ENCODE assay signal across 8 mouse cellular contexts in the genomic region with DNA sequence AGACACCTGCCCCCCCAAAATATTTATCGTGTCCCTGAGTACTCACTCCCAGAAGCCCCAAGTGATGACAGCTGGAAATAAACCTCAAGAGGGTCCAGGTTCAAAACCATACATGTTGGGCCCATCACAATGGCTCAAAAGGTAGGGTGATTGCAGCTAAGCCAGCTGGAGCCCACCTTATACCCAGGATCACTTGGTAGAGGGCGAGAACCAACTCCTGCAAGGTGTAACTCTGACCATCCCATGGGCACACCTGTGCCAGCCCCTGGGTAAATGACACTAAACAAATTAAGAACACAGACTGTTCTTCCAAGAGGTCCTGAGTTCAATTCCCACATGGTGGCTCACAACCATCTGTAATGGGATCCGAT. TPM values are rescaled to one million over a fixed set of nuclear protein-coding genes. Genes with fewer than 3 reads are reported as not detected.
DNase-seq lines count a peak whose midpoint lies in the region; ATAC-seq and TF ChIP-seq lines count a peak whose summit lies in the region.

No protein-coding gene starts in this region.

- H3K27me3 ChIP-seq in C2C12 (ENCODE audit: control insufficient read depth, insufficient read depth, insufficient read length) = no peaks in the 10 kb centered on the region
- no peaks in the 10 kb centered on the region for H3K27me3 ChIP-seq in forebrain, embryonic 15.5 days
- H3K27me3 ChIP-seq in liver, embryonic 14.5 days (ENCODE audit: control insufficient read depth, insufficient read depth, low read length) = no peaks in the 10 kb centered on the region

- H3K9me3 ChIP-seq in forebrain, embryonic 15.5 days = no peaks in the 10 kb centered on the region
- H3K9me3 ChIP-seq in liver, embryonic 14.5 days (ENCODE audit: control insufficient read depth, low read length) = no peaks in the 10 kb centered on the region

- no peak for DNase-seq in gastrocnemius, adult 2 months
- DNase-seq in gastrocnemius, postnatal 14 days = no peak
- no peak for DNase-seq in liver, embryonic 14.5 days (ENCODE audit: low read depth in 3 of 3, low spot score in 3 of 3)
- no peak for DNase-seq in layer of hippocampus, adult 18-20 months (ENCODE audit: low spot score in 2 of 2)
- no peak for DNase-seq in thymus, postnatal 0 days (ENCODE audit: low spot score)
- DNase-seq in frontal cortex, postnatal 36 days (ENCODE audit: low spot score in 2 of 2) = no peak

- H3K79me3 ChIP-seq in C2C12 (ENCODE audit: low read depth) = peaks cover 37% of the 10 kb centered on the region

- H3K4me3 ChIP-seq in gastrocnemius, adult 2 months = peak overlapping the region; percentile 79
- H3K4me3 ChIP-seq in C2C12 (ENCODE audit: insufficient read depth, poor library complexity, severe bottlenecking) = peak overlapping the region; percentile 36
- H3K4me3 ChIP-seq in forebrain, embryonic 15.5 days = peak overlapping the region; percentile 91
- H3K4me3 ChIP-seq in liver, embryonic 14.5 days (ENCODE audit: insufficient read depth in 1 of 2, low read depth in 2 of 2, low read length in 2 of 2) = peak overlapping the region; percentile 71 to 76

- peak overlapping the region; percentile 40 for H3K9ac ChIP-seq in forebrain, embryonic 15.5 days (replicated peaks)
- H3K9ac ChIP-seq in liver, embryonic 14.5 days (replicated peaks) = peak overlapping the region; percentile 95

- H3K4me2 ChIP-seq in forebrain, embryonic 15.5 days (replicated peaks) = peak overlapping the region; percentile 86
- H3K4me2 ChIP-seq in liver, embryonic 14.5 days (ENCODE audit: low read depth) = peak overlapping the region; percentile 96

- no peak for TF ChIP-seq EP300 in liver, embryonic 14.5 days (IDR thresholded peaks at IDR 0.05; ENCODE audit: low read depth)

- TF ChIP-seq CTCF in gastrocnemius, adult 2 months (IDR thresholded peaks at IDR 0.05) = no peak
- TF ChIP-seq CTCF in C2C12 (IDR thresholded peaks at IDR 0.05; ENCODE audit: control insufficient read depth, insufficient read depth, insufficient read length) = no peak
- TF ChIP-seq CTCF in liver, embryonic 14.5 days (IDR thresholded peaks at IDR 0.05; ENCODE audit: low read depth) = no peak

- H3K36me3 ChIP-seq in C2C12 (ENCODE audit: control insufficient read depth, insufficient read depth) = peaks cover 24% of the 10 kb centered on the region
- no peaks in the 10 kb centered on the region; the same call in 1 of the 2 replicates for H3K36me3 ChIP-seq in forebrain, embryonic 15.5 days
- peaks cover 28% of the 10 kb centered on the region for H3K36me3 ChIP-seq in liver, embryonic 14.5 days (replicated peaks; ENCODE audit: control insufficient read depth, insufficient read depth, low read depth)

- H3K79me2 ChIP-seq in C2C12 (ENCODE audit: control insufficient read depth, insufficient read depth) = peaks cover 41% of the 10 kb centered on the region

- peak; percentile 0; the same call in 1 of the 2 replicates for ATAC-seq in forebrain, embryonic 15.5 days (replicated peaks)
- no peak for ATAC-seq in liver, embryonic 14.5 days (ENCODE audit: insufficient read depth)

- intact Hi-C loops in gastrocnemius, adult 2 months (cut with DNase I) = loop anchor here (10.0 kb wide), 1 partner anchor 166 kb away; a partner anchor contains a TSS
- intact Hi-C loops in gastrocnemius, postnatal 14 days (cut with DNase I; ENCODE audit: low total_unique reads) = no loop called here

- peaks cover 31% of the 10 kb centered on the region for H3K4me1 ChIP-seq in forebrain, embryonic 15.5 days
- peaks cover 57 to 60% of the 10 kb centered on the region in 2 experiments for H3K4me1 ChIP-seq in liver, embryonic 14.5 days (replicated peaks; ENCODE audit: control insufficient read depth in 2 of 2, insufficient read depth in 2 of 2, low read length in 1 of 2)

- H3K27ac ChIP-seq in gastrocnemius, adult 2 months = peak overlapping the region; percentile 75
- H3K27ac ChIP-seq in forebrain, embryonic 15.5 days (replicated peaks) = peak overlapping the region; percentile 78
- H3K27ac ChIP-seq in liver, embryonic 14.5 days = peak overlapping the region; percentile 97

- 62% methylated on average over 3 of the region's 3 CpGs for WGBS in forebrain, embryonic 15.5 days
- WGBS in liver, embryonic 14.5 days (ENCODE audit: insufficient replicate concordance) = 54% methylated on average over 3 of the region's 3 CpGs

- H3ac ChIP-seq in C2C12 (ENCODE audit: control insufficient read depth, insufficient read length, low read depth) = peak overlapping the region; percentile 51

TF ChIP-seq in C2C12, 6 proteins besides CTCF, POLR2A, EP300 and RAD21:
- TF ChIP-seq CEBPB (IDR thresholded peaks at IDR 0.05; ENCODE audit: low read depth) (no peak), MYOD1 (IDR thresholded peaks at IDR 0.05; ENCODE audit: control insufficient read depth, insufficient read length, low read depth) (no peak), MYOG (IDR thresholded peaks at IDR 0.05; ENCODE audit: control insufficient read depth, extremely low read depth, insufficient read length) (no peak), FOSL1 (IDR thresholded peaks at IDR 0.05; ENCODE audit: insufficient read depth, low read length, poor library complexity, severe bottlenecking) (no peak), MAX (IDR thresholded peaks at IDR 0.05) (no peak), USF1 (IDR thresholded peaks at IDR 0.05; ENCODE audit: low read depth) (no peak)

RNA-seq across cellular contexts. Expression of a gene that starts 0.9 kb away (rescaled TPM):
- 10 to 100 TPM; 14.0 to 18.8 TPM for total RNA-seq in gastrocnemius, adult 2 months (2021)
- total RNA-seq in gastrocnemius, postnatal 14 days (2021) = 10 to 100 TPM; 11.9 to 15.4 TPM
- 61.6 TPM for polyA plus RNA-seq in C2C12 (2012; fragmentation: generic; extraction: Trizol)
- 133 and 135 TPM in 2 replicates for polyA plus RNA-seq in forebrain, embryonic 15.5 days (2015; fragmentation: Nextera tagmentation; extraction: Ambion mirVana)
- polyA plus RNA-seq in liver, embryonic 14.5 days (2012; rRNA removed) = 73.1 and 86.2 TPM in 2 replicates
- 80.5 and 85.2 TPM in 2 replicates for polyA plus RNA-seq in liver, embryonic 14.5 days (2014; fragmentation: Nextera tagmentation; extraction: Ambion mirVana)
- total RNA-seq in layer of hippocampus, adult 18-20 months (2021) = 10 to 100 TPM; 70.8 to 72.5 TPM
- 87.1 and 96.9 TPM in 2 replicates for polyA plus RNA-seq in thymus, postnatal 0 days (2015; fragmentation: Nextera tagmentation; extraction: Ambion mirVana)

RNA-seq across cellular contexts. Expression of a gene that starts 5.1 kb away (rescaled TPM):
- total RNA-seq in gastrocnemius, adult 2 months (2021) = 10 to 100 TPM; 38.1 to 39.8 TPM
- 10 to 100 TPM; 38.6 to 39.8 TPM for total RNA-seq in gastrocnemius, postnatal 14 days (2021)
- polyA plus RNA-seq in C2C12 (2012; fragmentation: generic; extraction: Trizol) = 148 TPM
- 88.2 and 89.0 TPM in 2 replicates for polyA plus RNA-seq in forebrain, embryonic 15.5 days (2015; fragmentation: Nextera tagmentation; extraction: Ambion mirVana)
- 29.8 and 32.2 TPM in 2 replicates for polyA plus RNA-seq in liver, embryonic 14.5 days (2012; rRNA removed)
- 35.0 and 39.7 TPM in 2 replicates for polyA plus RNA-seq in liver, embryonic 14.5 days (2014; fragmentation: Nextera tagmentation; extraction: Ambion mirVana)
- 10 to 100 TPM; 82.0 to 82.9 TPM for total RNA-seq in layer of hippocampus, adult 18-20 months (2021)
- polyA plus RNA-seq in thymus, postnatal 0 days (2015; fragmentation: Nextera tagmentation; extraction: Ambion mirVana) = 71.3 and 78.7 TPM in 2 replicates

RNA-seq across cellular contexts. Expression of a gene that starts 5.1 kb away (rescaled TPM):
- 1 to 10 TPM in 1 of 2 experiments, under 1 TPM in 1; 0.87 to 2.8 TPM for total RNA-seq in gastrocnemius, adult 2 months (2021)
- under 1 TPM; 0.41 to 0.47 TPM for total RNA-seq in gastrocnemius, postnatal 14 days (2021)
- 1.7 TPM for polyA plus RNA-seq in C2C12 (2012; fragmentation: generic; extraction: Trizol)
- polyA plus RNA-seq in forebrain, embryonic 15.5 days (2015; fragmentation: Nextera tagmentation; extraction: Ambion mirVana) = 5.4 and 6.6 TPM in 2 replicates
- polyA plus RNA-seq in liver, embryonic 14.5 days (2012; rRNA removed) = 1.0 and 1.7 TPM in 2 replicates
- polyA plus RNA-seq in liver, embryonic 14.5 days (2014; fragmentation: Nextera tagmentation; extraction: Ambion mirVana) = 0.37 and 0.47 TPM in 2 replicates
- 1 to 10 TPM; 4.1 to 4.8 TPM for total RNA-seq in layer of hippocampus, adult 18-20 months (2021)
- polyA plus RNA-seq in thymus, postnatal 0 days (2015; fragmentation: Nextera tagmentation; extraction: Ambion mirVana) = 2.3 TPM in 2 replicates

RNA-seq across cellular contexts. Expression of a gene that starts 9.6 kb away (rescaled TPM):
- 1 to 10 TPM in 1 of 2 experiments, under 1 TPM in 1; 0.84 to 1.0 TPM for total RNA-seq in gastrocnemius, adult 2 months (2021)
- total RNA-seq in gastrocnemius, postnatal 14 days (2021) = under 1 TPM in 1 of 2 experiments, not detected in 1; 0.80 TPM
- polyA plus RNA-seq in C2C12 (2012; fragmentation: generic; extraction: Trizol) = 0.20 TPM
- 2.9 and 3.1 TPM in 2 replicates for polyA plus RNA-seq in forebrain, embryonic 15.5 days (2015; fragmentation: Nextera tagmentation; extraction: Ambion mirVana)
- 0.78 and 0.90 TPM in 2 replicates for polyA plus RNA-seq in liver, embryonic 14.5 days (2012; rRNA removed)
- 0.21 and 0.36 TPM in 2 replicates for polyA plus RNA-seq in liver, embryonic 14.5 days (2014; fragmentation: Nextera tagmentation; extraction: Ambion mirVana)
- total RNA-seq in layer of hippocampus, adult 18-20 months (2021) = 1 to 10 TPM; 4.2 to 6.9 TPM
- polyA plus RNA-seq in thymus, postnatal 0 days (2015; fragmentation: Nextera tagmentation; extraction: Ambion mirVana) = 0.72 and 1.5 TPM in 2 replicates

RNA-seq across cellular contexts. Expression of a gene that starts 13.6 kb away (rescaled TPM):
- 1 to 10 TPM in 1 of 2 experiments, under 1 TPM in 1; 0.89 to 1.2 TPM for total RNA-seq in gastrocnemius, adult 2 months (2021)
- total RNA-seq in gastrocnemius, postnatal 14 days (2021) = under 1 TPM; 0.37 to 0.42 TPM
- 0.51 TPM for polyA plus RNA-seq in C2C12 (2012; fragmentation: generic; extraction: Trizol)
- 0.73 and 1.3 TPM in 2 replicates for polyA plus RNA-seq in forebrain, embryonic 15.5 days (2015; fragmentation: Nextera tagmentation; extraction: Ambion mirVana)
- polyA plus RNA-seq in liver, embryonic 14.5 days (2012; rRNA removed) = 0.55 and 0.78 TPM in 2 replicates
- polyA plus RNA-seq in liver, embryonic 14.5 days (2014; fragmentation: Nextera tagmentation; extraction: Ambion mirVana) = 0.44 and 0.60 TPM in 2 replicates
- 1 to 10 TPM; 1.6 to 2.0 TPM for total RNA-seq in layer of hippocampus, adult 18-20 months (2021)
- polyA plus RNA-seq in thymus, postnatal 0 days (2015; fragmentation: Nextera tagmentation; extraction: Ambion mirVana) = 1.7 and 3.0 TPM in 2 replicates

Comparison
In these comparisons a context has a peak if more than half of its experiments do, and no peak if none do; other contexts are left out.
1. H3K4me3 ChIP-seq: peak in every context shown above with its lines; median percentile 91 in forebrain, embryonic 15.5 days; 79 in gastrocnemius, adult 2 months; 74 in liver, embryonic 14.5 days; 36 in C2C12.